Mouse (Mus musculus) midbrain, embryonic 12.5 days (tissue): Measurements from ENCODE around the gene Cbs. TPM values are rescaled to one million over a fixed set of nuclear protein-coding genes. Genes with fewer than 3 reads are reported as not detected.
"Not testable (repeated sequence)": the region's sequence is repeated elsewhere in the genome, so short reads cannot be mapped to it uniquely, and the experiment has no call there.

ENCODE experiments used
- ATAC-seq: fragments of 200-750 bp; cut with Nextera tagmentation; 2 replicates; pipeline ENCODE4 v1.8.0; 2017; ENCODE audit warnings: low read depth, moderate TSS enrichment, moderate library complexity; ENCODE audit not compliant: low FRiP score
- H3K27ac ChIP-seq: fragments of 300-500 bp; sonication (generic); replicated peaks from 2 replicates; pipeline ENCODE4 v1.5.1; 2016; ENCODE audit warnings: mild to moderate bottlenecking
- H3K27me3 ChIP-seq: fragments of 300-500 bp; sonication (generic); 2 replicates; pipeline ENCODE4 v1.6.1; 2016; ENCODE audit warnings: mild to moderate bottlenecking
- H3K36me3 ChIP-seq: fragments of 300-500 bp; sonication (generic); 2 replicates; pipeline ENCODE4 v1.6.1; 2016
- H3K4me1 ChIP-seq: fragments of 300-500 bp; sonication (generic); 2 replicates; pipeline ENCODE4 v1.6.1; 2016
- H3K4me2 ChIP-seq: fragments of 300-500 bp; sonication (generic); replicated peaks from 2 replicates; pipeline ENCODE4 v1.6.1; 2016; ENCODE audit warnings: mild to moderate bottlenecking, moderate library complexity
- H3K4me3 ChIP-seq: fragments of 300-500 bp; sonication (generic); 2 replicates; pipeline ENCODE4 v1.5.1; 2016; ENCODE audit warnings: mild to moderate bottlenecking
- H3K9ac ChIP-seq: fragments of 300-500 bp; sonication (generic); replicated peaks from 2 replicates; pipeline ENCODE4 v1.6.1; 2016; ENCODE audit warnings: mild to moderate bottlenecking, moderate library complexity
- H3K9me3 ChIP-seq: fragments of 300-500 bp; sonication (generic); 2 replicates; pipeline ENCODE4 v1.6.1; 2016; ENCODE audit warnings: mild to moderate bottlenecking
- WGBS: fragments of 180-500 bp; shearing (Covaris S2); methylation state at CpG from one replicate; pipeline ENCODE4 v1.1.7; 2016; 5-methylcytosine and 5-hydroxymethylcytosine counted together
- polyA plus RNA-seq: library from polyadenylated mRNA; unstranded; fragments of >200 nt; fragmentation: Nextera tagmentation; extraction: Ambion mirVana; gene quantifications from 2 replicates; pipeline ENCODE4 v1.2.1, GENCODE M21; 2016

Cbs gene
- polyA plus RNA-seq, 1 experiment from 2014 or later, result 1.2 TPM

- ATAC-seq, result no peak
- H3K9ac ChIP-seq, result no peak overlapping the region
- H3K4me3 ChIP-seq, result no peak overlapping the region
- H3K4me2 ChIP-seq, result no peak overlapping the region
- H3K36me3 ChIP-seq, result no peaks in the 10 kb centered on the region
- no peaks in the 10 kb centered on the region for H3K9me3 ChIP-seq
- 72% methylated on average over 4 of the region's 4 CpGs for WGBS
- peaks cover 47% of the 10 kb centered on the region for H3K27me3 ChIP-seq
- no peak overlapping the region for H3K27ac ChIP-seq
- H3K4me1 ChIP-seq, result peaks cover 24% of the 10 kb centered on the region
Measured at GRCm38 (mm10) chr17:31639651-31640050, 2.6 kb upstream of the Cbs start.

GRCm38 (mm10) chr17:31637866-31638570 lies 980 bp upstream of the Cbs start:
- 65% methylated on average over 9 of the region's 9 CpGs for WGBS
- H3K4me3 ChIP-seq, result no peak overlapping the region
- no peak overlapping the region for H3K27ac ChIP-seq
- no peak for ATAC-seq
- H3K27me3 ChIP-seq, result peaks cover 52% of the 10 kb centered on the region
- H3K4me2 ChIP-seq, result no peak overlapping the region
- H3K9ac ChIP-seq, result no peak overlapping the region
- H3K4me1 ChIP-seq, result peaks cover 24% of the 10 kb centered on the region
- H3K9me3 ChIP-seq, result no peaks in the 10 kb centered on the region
- H3K36me3 ChIP-seq, result no peaks in the 10 kb centered on the region

GRCm38 (mm10) chr17:31636277-31636941 lies 629 bp downstream of the Cbs start:
- Histone ChIP-seq H3K9me3 (no peaks in the 10 kb centered on the region), H3K9ac (peak overlapping the region; percentile 47; the same call in 1 of the 2 replicates), H3K4me2 (peak overlapping the region; percentile 89), H3K36me3 (no peaks in the 10 kb centered on the region), H3K4me1 (peaks cover 24% of the 10 kb centered on the region), H3K27ac (no peak overlapping the region), H3K27me3 (peaks cover 52% of the 10 kb centered on the region), H3K4me3 (peak overlapping the region; percentile 47)
- 5% methylated on average over 42 of the region's 45 CpGs for WGBS
- peak; percentile 34; the same call in 1 of the 2 replicates for ATAC-seq

GRCm38 (mm10) chr17:31635781-31636180 lies 1.3 kb downstream of the Cbs start:
- H3K4me3 ChIP-seq, result no peak overlapping the region
- ATAC-seq, result no peak
- H3K36me3 ChIP-seq, result no peaks in the 10 kb centered on the region
- peaks cover 52% of the 10 kb centered on the region for H3K27me3 ChIP-seq
- no peak overlapping the region for H3K27ac ChIP-seq
- H3K9ac ChIP-seq, result no peak overlapping the region
- no peaks in the 10 kb centered on the region for H3K9me3 ChIP-seq
- peaks cover 24% of the 10 kb centered on the region for H3K4me1 ChIP-seq
- peak overlapping the region; percentile 89; the same call in 1 of the 2 replicates for H3K4me2 ChIP-seq
- WGBS, result 62% methylated on average over 11 of the region's 11 CpGs

DNA sequence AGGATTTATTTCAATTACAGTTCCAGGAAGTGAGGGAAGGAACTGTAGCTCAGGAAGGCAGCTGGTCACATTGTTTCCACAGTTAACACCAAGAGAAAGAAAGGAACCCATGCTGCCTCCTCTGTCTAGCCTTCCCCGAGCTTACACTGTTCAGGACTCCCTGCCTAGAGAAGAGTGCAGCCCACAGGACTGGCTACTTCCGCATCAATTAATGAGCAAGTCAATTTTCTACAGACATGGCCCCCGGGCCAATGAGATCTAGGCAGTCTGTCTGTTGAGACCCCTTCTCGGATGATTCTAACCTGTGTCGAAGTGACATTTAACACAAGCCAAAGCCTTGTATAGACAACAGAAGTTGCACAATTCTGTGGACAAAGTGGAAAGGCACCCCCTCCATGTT lies 2.1 kb downstream of the Cbs start:
- Histone ChIP-seq H3K27me3 (peaks cover 51% of the 10 kb centered on the region), H3K9me3 (no peaks in the 10 kb centered on the region), H3K9ac (no peak overlapping the region), H3K4me1 (peaks cover 24% of the 10 kb centered on the region), H3K4me2 (no peak overlapping the region), H3K4me3 (no peak overlapping the region), H3K36me3 (no peaks in the 10 kb centered on the region), H3K27ac (no peak overlapping the region)
- ATAC-seq, result no peak
- WGBS, result 78% methylated on average over 5 of the region's 5 CpGs

GRCm38 (mm10) chr17:31633007-31633406 lies 4.0 kb downstream of the Cbs start:
- no peak overlapping the region for H3K4me3 ChIP-seq
- no peak overlapping the region for H3K27ac ChIP-seq
- no peaks in the 10 kb centered on the region for H3K36me3 ChIP-seq
- ATAC-seq, result no peak
- no peak overlapping the region for H3K4me2 ChIP-seq
- H3K9me3 ChIP-seq, result no peaks in the 10 kb centered on the region
- H3K9ac ChIP-seq, result no peak overlapping the region
- H3K4me1 ChIP-seq, result peaks cover 23% of the 10 kb centered on the region
- 89% methylated on average over 6 of the region's 6 CpGs for WGBS
- H3K27me3 ChIP-seq, result peaks cover 39% of the 10 kb centered on the region

DNA sequence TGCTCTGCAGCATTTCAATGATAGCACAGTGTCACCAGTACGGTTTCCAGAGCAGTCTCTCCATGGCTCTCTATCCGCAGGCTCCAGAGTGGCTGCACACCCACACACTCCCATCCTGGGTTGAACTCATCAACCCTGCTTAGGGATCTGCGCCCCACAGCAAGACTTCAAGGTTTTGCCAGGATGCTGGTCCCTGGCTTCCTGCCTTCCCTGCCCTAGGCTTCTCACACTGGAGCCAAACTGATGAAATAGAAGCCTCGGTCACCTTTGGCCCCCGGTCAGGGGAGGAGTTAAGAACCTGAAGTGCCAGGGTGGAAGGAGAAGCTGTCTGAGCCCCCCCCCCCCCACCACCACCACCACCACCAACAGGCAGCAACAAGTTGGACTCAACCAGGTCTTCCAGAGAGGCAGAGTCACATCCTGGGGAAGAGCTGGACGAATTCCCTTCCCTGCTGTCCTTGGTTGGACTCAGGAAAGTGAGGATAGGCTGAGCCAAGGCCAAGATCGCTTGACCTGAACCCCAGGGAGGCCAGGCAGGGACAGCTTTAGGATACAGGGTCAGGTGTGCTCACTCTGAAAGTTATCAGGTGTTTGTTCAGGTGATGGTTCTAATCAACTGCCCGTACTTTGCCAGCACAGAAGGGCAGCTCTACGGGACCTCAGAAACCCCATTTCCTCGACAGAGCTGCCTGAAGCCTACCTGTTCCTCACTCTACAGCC lies 5.8 kb downstream of the Cbs start:
- no peaks in the 10 kb centered on the region for H3K36me3 ChIP-seq
- no peak overlapping the region for H3K27ac ChIP-seq
- H3K27me3 ChIP-seq, result peaks cover 21% of the 10 kb centered on the region
- no peak overlapping the region for H3K4me3 ChIP-seq
- no peak overlapping the region for H3K4me2 ChIP-seq
- WGBS, result 89% methylated on average over 10 of the region's 10 CpGs
- ATAC-seq, result no peak
- H3K4me1 ChIP-seq, result peaks cover 5% of the 10 kb centered on the region
- no peak overlapping the region for H3K9ac ChIP-seq
- H3K9me3 ChIP-seq, result no peaks in the 10 kb centered on the region

DNA sequence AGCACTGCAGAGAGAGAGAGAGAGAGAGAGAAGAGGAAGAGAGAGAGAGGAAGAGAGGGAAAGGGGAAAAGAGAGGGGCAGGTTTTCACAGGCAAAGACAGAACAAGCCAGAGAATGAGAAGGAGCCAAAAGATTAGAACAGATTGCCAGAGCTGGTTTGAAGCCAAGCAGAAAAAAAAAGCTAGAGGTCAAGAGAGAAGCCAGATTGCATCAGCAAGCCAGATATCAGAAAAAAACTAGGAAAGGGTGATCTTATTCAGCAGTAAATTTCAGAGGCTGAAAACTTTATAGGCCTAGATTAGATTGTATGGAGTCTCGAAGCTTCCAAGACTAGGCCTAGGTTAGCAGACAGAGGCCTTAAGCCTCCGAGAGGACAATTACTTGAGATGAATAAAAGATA lies 9.1 kb downstream of the Cbs start:
- Histone ChIP-seq H3K4me3 (no peak overlapping the region), H3K27ac (no peak overlapping the region), H3K36me3 (no peaks in the 10 kb centered on the region), H3K27me3 (no peaks in the 10 kb centered on the region), H3K9me3 (no peaks in the 10 kb centered on the region), H3K4me1 (no peaks in the 10 kb centered on the region), H3K4me2 (no peak overlapping the region), H3K9ac (no peak overlapping the region)
- 92% methylated on average over 2 of the region's 2 CpGs for WGBS
- no peak for ATAC-seq

DNA sequence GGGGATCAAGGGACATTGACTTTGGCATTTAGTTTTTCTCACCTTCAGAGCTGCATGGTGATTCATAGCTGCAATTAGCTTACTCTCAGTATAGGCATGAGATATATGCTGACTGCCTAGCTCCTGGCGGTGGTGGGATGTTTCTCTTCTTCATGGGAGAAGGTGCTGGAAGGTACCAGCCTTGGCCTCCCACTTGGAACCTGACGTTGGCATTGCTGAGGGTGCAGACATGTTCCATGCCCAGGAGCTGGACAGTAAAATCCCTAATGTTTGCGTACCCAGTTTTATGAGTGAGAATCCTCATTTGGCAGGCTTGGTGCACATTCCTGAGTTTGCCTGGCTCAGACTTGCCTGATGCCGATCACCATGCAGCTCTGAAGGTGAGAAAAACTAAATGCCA lies 13.9 kb downstream of the Cbs start:
- H3K4me3 ChIP-seq, result no peak overlapping the region
- 95% methylated on average over 4 of the region's 4 CpGs for WGBS
- no peak for ATAC-seq
- H3K36me3 ChIP-seq, result no peaks in the 10 kb centered on the region
- no peak overlapping the region for H3K4me2 ChIP-seq
- H3K27me3 ChIP-seq, result no peaks in the 10 kb centered on the region
- H3K9me3 ChIP-seq, result no peaks in the 10 kb centered on the region
- no peaks in the 10 kb centered on the region for H3K4me1 ChIP-seq
- H3K9ac ChIP-seq, result no peak overlapping the region
- no peak overlapping the region for H3K27ac ChIP-seq

DNA sequence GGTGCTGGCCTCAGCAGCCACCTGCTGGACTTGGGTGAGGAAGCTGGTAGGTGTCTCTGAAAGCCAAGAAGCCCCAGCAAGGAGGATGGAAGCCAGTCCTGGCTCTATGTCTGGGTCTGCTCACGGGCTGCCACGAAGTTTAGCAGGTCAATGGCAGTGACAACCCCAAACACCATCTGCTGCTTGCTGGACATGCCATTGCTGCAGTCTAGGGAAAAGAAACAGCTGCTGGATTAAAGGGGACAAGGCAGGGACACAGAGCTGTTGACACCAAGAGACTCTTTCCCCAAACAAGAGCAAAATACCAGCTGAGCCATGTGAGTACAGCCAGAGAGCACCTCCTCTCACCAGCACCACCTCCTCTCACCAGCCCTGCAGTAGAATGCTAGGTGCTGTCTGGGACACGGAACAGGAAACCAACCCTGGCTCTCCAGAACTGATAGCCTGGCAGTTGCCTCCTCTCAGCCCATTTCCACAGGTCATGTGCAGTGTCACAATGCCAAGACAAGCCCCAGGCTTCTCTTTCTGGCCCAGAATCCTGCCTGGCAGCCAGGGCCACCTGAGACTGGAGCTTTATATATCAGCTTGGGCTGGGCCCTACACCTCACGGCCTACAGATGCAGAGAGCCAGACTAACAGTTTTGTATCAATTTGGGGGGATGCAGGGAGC lies 23.8 kb downstream of the Cbs start:
- H3K36me3 ChIP-seq, result no peaks in the 10 kb centered on the region
- WGBS, result 94% methylated on average over 4 of the region's 4 CpGs
- H3K4me3 ChIP-seq, result no peak overlapping the region
- no peak overlapping the region for H3K9ac ChIP-seq
- no peak overlapping the region for H3K4me2 ChIP-seq
- H3K27ac ChIP-seq, result no peak overlapping the region
- H3K4me1 ChIP-seq, result no peaks in the 10 kb centered on the region
- no peaks in the 10 kb centered on the region for H3K9me3 ChIP-seq
- H3K27me3 ChIP-seq, result no peaks in the 10 kb centered on the region
- no peak for ATAC-seq

- no peak overlapping the region for H3K4me2 ChIP-seq
- peaks cover 3% of the 10 kb centered on the region for H3K36me3 ChIP-seq
- H3K27ac ChIP-seq, result no peak overlapping the region
- no peak for ATAC-seq
- H3K4me3 ChIP-seq, result no peak overlapping the region
- H3K27me3 ChIP-seq, result no peaks in the 10 kb centered on the region
- H3K9me3 ChIP-seq, result no peaks in the 10 kb centered on the region
- WGBS, result 84% methylated on average over 3 of the region's 3 CpGs
- H3K9ac ChIP-seq, result no peak overlapping the region
- H3K4me1 ChIP-seq, result no peaks in the 10 kb centered on the region
Measured at GRCm38 (mm10) chr17:31609895-31610294, 27.1 kb downstream of the Cbs start.

GRCm38 (mm10) chr17:31609173-31609572 lies 27.9 kb downstream of the Cbs start:
- H3K27me3 ChIP-seq, H3K4me2 ChIP-seq, H3K4me3 ChIP-seq, H3K4me1 ChIP-seq, H3K27ac ChIP-seq, H3K9ac ChIP-seq, ATAC-seq, H3K9me3 ChIP-seq: not testable (repeated sequence)
- 94% methylated on average over 3 of the region's 3 CpGs for WGBS
- H3K36me3 ChIP-seq, result peaks cover 10% of the 10 kb centered on the region
